Mouse (Mus musculus) MEL (cell line): ENCODE measurements around the gene Acyp1. TPM values are rescaled to one million over a fixed set of nuclear protein-coding genes. Genes with fewer than 3 reads are reported as not detected.

ENCODE experiments used
- DNase-seq: peaks from one replicate; pipeline ENCODE4 v3.0.0; 2011; ENCODE audit warnings: low read depth, low spot score
- H3K27ac ChIP-seq: 2 replicates; pipeline ENCODE4 v1.5.1; 2012; ENCODE audit warnings: low read depth, mild to moderate bottlenecking, control low read depth, low read length, moderate library complexity; ENCODE audit not compliant: control insufficient read depth
- H3K27me3 ChIP-seq, 2 experiments: fragments of 150-350 bp in 1 of 2; sonication (generic) in 1 of 2; 2 replicates each; pipeline ENCODE4 v1.6.1; 2012; ENCODE audit warnings: low read length in 2 of 2, mild to moderate bottlenecking in 2 of 2, improper control_type of control experiment in 1 of 2, moderate library complexity in 1 of 2; ENCODE audit not compliant: insufficient read depth in 2 of 2, control insufficient read depth in 1 of 2
- H3K36me3 ChIP-seq, 2 experiments: 2 replicates each; pipeline ENCODE4 v1.6.1; 2012 to 2014; ENCODE audit warnings: low read length in 2 of 2, improper control_type of control experiment in 1 of 2, inconsistent platforms in 1 of 2, mild to moderate bottlenecking in 1 of 2; ENCODE audit not compliant: insufficient read depth in 2 of 2, control insufficient read depth in 1 of 2
- H3K4me1 ChIP-seq, 2 experiments: fragments of 150-350 bp in 1 of 2; sonication (generic) in 1 of 2; 2 replicates each; pipeline ENCODE4 v1.6.1; 2012; ENCODE audit warnings: low read length in 2 of 2, improper control_type of control experiment in 1 of 2, mild to moderate bottlenecking in 1 of 2; ENCODE audit not compliant: insufficient read depth in 2 of 2, control insufficient read depth in 1 of 2
- H3K4me3 ChIP-seq, 2 experiments: fragments of 150-350 bp in 1 of 2; sonication (generic) in 1 of 2; 2 replicates each; pipeline ENCODE4 v1.5.1; 2012; ENCODE audit warnings: low read depth in 2 of 2, low read length in 2 of 2, mild to moderate bottlenecking in 2 of 2, moderate library complexity in 2 of 2, control low read depth in 1 of 2, improper control_type of control experiment in 1 of 2; ENCODE audit not compliant: control insufficient read depth in 1 of 2, insufficient read depth in 1 of 2
- H3K79me2 ChIP-seq: 2 replicates; pipeline ENCODE4 v1.6.1; 2012; ENCODE audit warnings: mild to moderate bottlenecking, low read length, moderate library complexity; ENCODE audit not compliant: control insufficient read depth, poor library complexity, insufficient read depth
- H3K9ac ChIP-seq: 2 replicates; pipeline ENCODE4 v1.6.1; 2012; ENCODE audit warnings: low read depth, mild to moderate bottlenecking, control low read depth, low read length, moderate library complexity; ENCODE audit not compliant: control insufficient read depth, poor library complexity, severe bottlenecking
- H3K9me3 ChIP-seq: fragments of 150-350 bp; sonication (generic); replicated peaks from 2 replicates; pipeline ENCODE4 v1.6.1; 2012; ENCODE audit warnings: mild to moderate bottlenecking, low read length, improper control_type of control experiment, moderate library complexity; ENCODE audit not compliant: insufficient read depth
- BHLHE40 ChIP-seq: IDR thresholded peaks from 2 replicates; pipeline ENCODE4 v1.6.1; 2012; ENCODE audit warnings: low read depth, mild to moderate bottlenecking, inconsistent platforms, low read length, improper control_type of control experiment, borderline replicate concordance
- CHD1 ChIP-seq: IDR thresholded peaks from 2 replicates; pipeline ENCODE4 v1.6.1; 2012; ENCODE audit warnings: low read depth, mild to moderate bottlenecking, inconsistent platforms, low read length, improper control_type of control experiment
- CHD2 ChIP-seq: IDR thresholded peaks from 2 replicates; pipeline ENCODE4 v1.6.1; 2011; ENCODE audit warnings: low read length, improper control_type of control experiment
- CTCF ChIP-seq, 3 experiments: IDR thresholded peaks in 2 of 3; conservative IDR thresholded peaks in 1 of 3; 2 replicates each; pipeline ENCODE4 v1.5.1; 2011 to 2012; ENCODE audit warnings: low read length in 3 of 3, low read depth in 2 of 3, mild to moderate bottlenecking in 2 of 3, improper control_type of control experiment in 1 of 3, inconsistent platforms in 1 of 3, mixed read lengths in 1 of 3, moderate library complexity in 1 of 3; ENCODE audit not compliant: control insufficient read depth in 1 of 3, insufficient read depth in 1 of 3, poor library complexity in 1 of 3, severe bottlenecking in 1 of 3
- E2F4 ChIP-seq: IDR thresholded peaks from 2 replicates; pipeline ENCODE4 v1.6.1; 2011; ENCODE audit warnings: low read depth, low read length, improper control_type of control experiment, borderline replicate concordance
- ELF1 ChIP-seq: IDR thresholded peaks from 2 replicates; pipeline ENCODE4 v1.6.1; 2014; ENCODE audit warnings: low read depth, mild to moderate bottlenecking, inconsistent platforms, low read length, improper control_type of control experiment, moderate library complexity
- EP300 ChIP-seq, 2 experiments: IDR thresholded peaks; 2 replicates each; pipeline ENCODE4 v1.6.1; 2011; ENCODE audit warnings: improper control_type of control experiment in 2 of 2, low read length in 2 of 2, low read depth in 1 of 2, mild to moderate bottlenecking in 1 of 2
- ETS1 ChIP-seq: IDR thresholded peaks from 2 replicates; pipeline ENCODE4 v1.6.1; 2012; ENCODE audit warnings: low read depth, mild to moderate bottlenecking, inconsistent platforms, low read length, improper control_type of control experiment, moderate library complexity
- GATA1 ChIP-seq: IDR thresholded peaks from 2 replicates; pipeline ENCODE4 v1.6.1; 2011; ENCODE audit warnings: low read depth, low read length, improper control_type of control experiment
- JUND ChIP-seq: IDR thresholded peaks from 2 replicates; pipeline ENCODE4 v1.6.1; 2011; ENCODE audit warnings: low read depth, mild to moderate bottlenecking, improper control_type of control experiment, low read length
- MEF2A ChIP-seq: IDR thresholded peaks from 2 replicates; pipeline ENCODE4 v1.6.1; 2014; ENCODE audit warnings: low read depth, mild to moderate bottlenecking, inconsistent platforms, low read length, improper control_type of control experiment; ENCODE audit not compliant: poor library complexity, insufficient replicate concordance, severe bottlenecking; ENCODE audit errors: extremely low read depth
- MYB ChIP-seq: IDR thresholded peaks from 2 replicates; pipeline ENCODE4 v1.6.1; 2011; ENCODE audit warnings: mild to moderate bottlenecking, low read depth, low read length, improper control_type of control experiment
- NRF1 ChIP-seq: IDR thresholded peaks from 2 replicates; pipeline ENCODE4 v1.6.1; 2014; ENCODE audit warnings: low read depth, mild to moderate bottlenecking, inconsistent platforms, low read length, improper control_type of control experiment, moderate library complexity; ENCODE audit not compliant: poor library complexity, insufficient read depth, severe bottlenecking
- POLR2A ChIP-seq, 2 experiments: IDR thresholded peaks; 2 replicates each; pipeline ENCODE4 v1.6.1; 2011 to 2012; ENCODE audit warnings: low read length in 2 of 2, mild to moderate bottlenecking in 2 of 2, control low read depth in 1 of 2, improper control_type of control experiment in 1 of 2, low read depth in 1 of 2, moderate library complexity in 1 of 2; ENCODE audit not compliant: control insufficient read depth in 1 of 2, insufficient read depth in 1 of 2, poor library complexity in 1 of 2
- POLR2AphosphoS2 ChIP-seq: IDR thresholded peaks from 2 replicates; pipeline ENCODE4 v1.6.1; 2011; ENCODE audit warnings: low read length, improper control_type of control experiment
- POLR2AphosphoS5 ChIP-seq: IDR thresholded peaks from 2 replicates; pipeline ENCODE4 v1.6.1; 2012; ENCODE audit warnings: low read depth, borderline replicate concordance, mild to moderate bottlenecking, inconsistent platforms, low read length, moderate library complexity, mixed read lengths
- RAD21 ChIP-seq: IDR thresholded peaks from 2 replicates; pipeline ENCODE4 v1.6.1; 2011; ENCODE audit warnings: mild to moderate bottlenecking, low read depth, low read length, improper control_type of control experiment
- RCOR1 ChIP-seq: IDR thresholded peaks from 2 replicates; pipeline ENCODE4 v1.6.1; 2012; ENCODE audit warnings: low read depth, mild to moderate bottlenecking, inconsistent platforms, low read length, improper control_type of control experiment
- SIN3A ChIP-seq: IDR thresholded peaks from 2 replicates; pipeline ENCODE4 v1.6.1; 2012; ENCODE audit warnings: low read length, improper control_type of control experiment, inconsistent platforms
- SMC3 ChIP-seq: IDR thresholded peaks from 2 replicates; pipeline ENCODE4 v1.6.1; 2011; ENCODE audit warnings: low read depth, low read length, improper control_type of control experiment
- TCF12 ChIP-seq: IDR thresholded peaks from 2 replicates; pipeline ENCODE4 v1.6.1; 2014; ENCODE audit warnings: low read depth, mild to moderate bottlenecking, inconsistent platforms, low read length, improper control_type of control experiment, moderate library complexity
- UBTF ChIP-seq: IDR thresholded peaks from 2 replicates; pipeline ENCODE4 v1.6.1; 2012; ENCODE audit warnings: low read depth, mild to moderate bottlenecking, inconsistent platforms, low read length, improper control_type of control experiment, moderate library complexity, borderline replicate concordance; ENCODE audit not compliant: insufficient read depth
- ZC3H11A ChIP-seq: IDR thresholded peaks from 2 replicates; pipeline ENCODE4 v1.6.1; 2012; ENCODE audit warnings: low read depth, mild to moderate bottlenecking, inconsistent platforms, low read length, improper control_type of control experiment
- ZKSCAN1 ChIP-seq: IDR thresholded peaks from 2 replicates; pipeline ENCODE4 v1.6.1; 2012; ENCODE audit warnings: low read depth, mild to moderate bottlenecking, inconsistent platforms, low read length, improper control_type of control experiment, moderate library complexity
- ZMIZ1 ChIP-seq: IDR thresholded peaks from 2 replicates; pipeline ENCODE4 v1.6.1; 2012; ENCODE audit warnings: low read depth, mild to moderate bottlenecking, inconsistent platforms, low read length, improper control_type of control experiment, moderate library complexity
- polyA plus RNA-seq, 2 experiments: library from polyadenylated mRNA; stranded (reverse) in 1 of 2; unstranded in 1 of 2; fragments of >175 nt in 1 of 2; fragments of >200 nt in 1 of 2; gene quantifications; 2 replicates each; pipeline versions ENCODE4 v1.2.1 to v1.2.4; 2012; ENCODE audit warnings: low replicate concordance in 2 of 2, low read depth in 1 of 2; ENCODE audit not compliant: insufficient read length in 2 of 2, insufficient read depth in 1 of 2, missing spikeins in 1 of 2
- total RNA-seq: library from RNA; depleted of rRNA; stranded (reverse); fragments of 300-350 nt; gene quantifications from 2 replicates; pipeline ENCODE4 v1.2.3, GENCODE M21; 2012

Gene Acyp1
- total and polyA plus RNA-seq, 3 experiments, result 47.4 to 54.5 TPM; not detected in 1

DNA sequence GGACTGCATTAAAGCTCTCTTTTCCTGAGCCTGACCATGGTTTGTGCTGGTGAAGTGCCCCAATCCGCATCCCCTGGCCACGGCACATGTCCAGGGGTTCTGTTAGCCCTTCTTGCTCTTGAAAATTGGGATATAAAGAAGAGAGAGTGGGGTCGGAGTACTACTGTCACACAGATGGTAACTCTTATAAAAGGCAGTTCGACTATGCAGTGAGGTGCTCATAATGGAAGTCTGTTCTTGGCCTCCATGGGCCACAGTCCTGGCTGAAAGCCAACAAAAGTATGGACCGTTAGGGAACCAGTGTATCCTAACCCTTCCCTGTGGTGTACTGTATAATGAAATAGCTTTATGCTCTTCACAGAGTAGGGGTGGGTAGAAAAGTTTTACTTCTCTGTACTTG is 8.7 kb upstream of the Acyp1 start:
- no peak overlapping the region for H3K9ac ChIP-seq
- no peak overlapping the region for H3K27ac ChIP-seq
- H3K4me3 ChIP-seq, result no peak overlapping the region
- H3K4me1 ChIP-seq, result peaks cover 2% of the 10 kb centered on the region in 2 experiments; a peak in 3 of 4 replicates
- peaks cover 0 to 4% of the 10 kb centered on the region in 2 experiments; a peak in 1 of 4 replicates for H3K36me3 ChIP-seq
- no peaks in the 10 kb centered on the region for H3K27me3 ChIP-seq
- TF ChIP-seq EP300 (IDR thresholded peaks at IDR 0.05; ENCODE audit: low read depth in 1 of 2, low read length in 2 of 2), result no peak
- TF ChIP-seq GATA1, result no peak
- no peak for TF ChIP-seq ZMIZ1
- no peak for TF ChIP-seq CTCF (IDR thresholded peaks at IDR 0.05 in 2 of 3, conservative IDR thresholded peaks at IDR 0.05 in 1 of 3; ENCODE audit: control insufficient read depth in 1 of 3, insufficient read depth in 1 of 3, low read depth in 2 of 3, low read length in 3 of 3, poor library complexity in 1 of 3, severe bottlenecking in 1 of 3)
- no peak for TF ChIP-seq RAD21
- no peak for TF ChIP-seq MYB
- no peak for TF ChIP-seq ETS1
- TF ChIP-seq RCOR1, result no peak
- no peak for TF ChIP-seq E2F4
- no peak for TF ChIP-seq NRF1
- no peak for TF ChIP-seq POLR2AphosphoS5
- no peak for TF ChIP-seq UBTF
- no peaks in the 10 kb centered on the region for H3K79me2 ChIP-seq
- no peaks in the 10 kb centered on the region for H3K9me3 ChIP-seq
- DNase-seq, result no peak

DNA sequence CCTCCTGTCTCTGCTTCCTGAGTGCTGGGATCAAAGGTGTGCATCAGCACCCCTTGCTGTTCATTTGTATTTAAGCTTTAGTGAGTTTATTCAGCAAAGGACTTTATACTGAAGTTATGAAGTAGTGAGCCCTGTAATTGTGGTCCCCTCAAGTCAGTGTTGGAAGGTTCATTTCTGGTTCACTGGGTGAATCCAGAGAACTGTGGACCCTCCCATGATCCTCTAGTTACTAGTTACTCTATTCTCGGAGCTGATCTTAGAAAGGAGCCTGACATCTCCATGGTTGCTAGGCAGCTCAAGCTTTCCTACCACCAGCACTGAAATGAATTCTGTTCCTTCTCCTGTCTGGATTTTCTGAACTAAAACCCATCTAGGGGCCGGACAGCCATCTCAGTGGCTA is 7.3 kb upstream of the Acyp1 start:
- H3K36me3 ChIP-seq, result peaks cover 0 to 6% of the 10 kb centered on the region in 2 experiments; a peak in 2 of 4 replicates
- peaks cover 3 to 8% of the 10 kb centered on the region in 2 experiments for H3K4me1 ChIP-seq
- H3K27me3 ChIP-seq, result no peaks in the 10 kb centered on the region
- TF ChIP-seq JUND, result no peak
- no peak for TF ChIP-seq ETS1
- TF ChIP-seq ZMIZ1, result no peak
- TF ChIP-seq CHD2, result no peak
- no peak for TF ChIP-seq CHD1
- no peak for TF ChIP-seq CTCF (IDR thresholded peaks at IDR 0.05 in 2 of 3, conservative IDR thresholded peaks at IDR 0.05 in 1 of 3; ENCODE audit: control insufficient read depth in 1 of 3, insufficient read depth in 1 of 3, low read depth in 2 of 3, low read length in 3 of 3, poor library complexity in 1 of 3, severe bottlenecking in 1 of 3)
- TF ChIP-seq POLR2A (IDR thresholded peaks at IDR 0.05; ENCODE audit: control insufficient read depth in 1 of 2, insufficient read depth in 1 of 2, low read depth in 1 of 2, low read length in 2 of 2, poor library complexity in 1 of 2), result no peak
- no peak for TF ChIP-seq GATA1
- TF ChIP-seq RCOR1, result no peak
- no peak for TF ChIP-seq ZKSCAN1
- TF ChIP-seq BHLHE40, result no peak
- TF ChIP-seq ELF1, result no peak
- TF ChIP-seq TCF12, result no peak
- no peak for TF ChIP-seq SIN3A
- no peak for TF ChIP-seq ZC3H11A
- TF ChIP-seq MEF2A, result no peak
- no peak for TF ChIP-seq POLR2AphosphoS2
- TF ChIP-seq SMC3, result no peak
- no peak for TF ChIP-seq NRF1
- no peak for TF ChIP-seq E2F4
- TF ChIP-seq, all 39 proteins: peak for 0
- Histone ChIP-seq H3K9ac (no peak overlapping the region), H3K79me2 (no peaks in the 10 kb centered on the region), H3K9me3 (no peaks in the 10 kb centered on the region), H3K4me3 (no peak overlapping the region), H3K27ac (no peak overlapping the region)
- DNase-seq, result no peak
